21 mouse cellular contexts compared by ENCODE assay signal in the genomic region with DNA sequence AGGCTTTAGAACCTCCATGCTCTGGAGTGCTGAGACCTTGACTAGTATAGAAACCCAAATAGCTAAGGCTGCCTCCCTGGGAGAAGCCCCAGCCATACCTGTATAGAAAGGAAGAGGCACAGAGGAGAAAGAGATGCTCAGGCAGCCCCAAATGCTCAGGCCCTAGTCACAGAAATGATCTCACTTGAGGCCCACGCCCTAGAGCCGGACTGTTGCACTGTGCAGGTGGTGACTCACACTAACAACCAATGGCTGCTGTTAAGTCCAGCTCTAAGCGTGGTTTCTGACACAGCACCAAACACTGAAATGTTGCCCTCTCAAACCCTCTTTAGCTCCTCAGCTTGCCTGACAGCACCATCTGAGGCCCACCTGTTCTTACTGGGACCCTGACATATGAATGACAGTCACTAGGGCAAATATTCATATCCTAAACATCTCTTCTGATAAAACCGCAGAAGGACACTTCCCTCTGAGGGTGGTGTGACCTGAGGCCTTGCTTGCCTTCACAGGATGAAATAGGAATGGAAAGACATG.
DNase-seq lines count a peak whose midpoint lies in the region; ATAC-seq and TF ChIP-seq lines count a peak whose summit lies in the region.
"Had no signal": no experiment of that assay in that cellular context is flagged by ENCODE, and none has a peak within 500 bp of the region (broad histone marks: within the 10 kb centered on the region; RNA-seq: fewer than 3 reads in every experiment).

No protein-coding gene starts in this region.

- no peaks in the 10 kb centered on the region for H3K36me3 ChIP-seq in CH12.LX (replicated peaks in 1 of 2; ENCODE audit: control insufficient read depth in 1 of 2, insufficient read depth in 1 of 2, low read length in 1 of 2)
- no peaks in the 10 kb centered on the region for H3K36me3 ChIP-seq in intestine, embryonic 16.5 days (ENCODE audit: control insufficient read depth, insufficient read depth, low read length)
- H3K36me3 ChIP-seq: embryonic facial prominence, embryonic 15.5 days; forebrain, embryonic 12.5 days; midbrain, embryonic 15.5 days had no signal

- TF ChIP-seq EP300 in CH12.LX (IDR thresholded peaks at IDR 0.05; ENCODE audit: low read length): no peak

- DNase-seq in heart, adult 11 months: peak; percentile 75
- no peak for DNase-seq in heart, adult 18-20 months
- DNase-seq in 3T3-L1 (ENCODE audit: low read depth, low spot score) (peak; percentile 78), CH12.LX (ENCODE audit: extremely low read depth) (peak; percentile 4)
- no peak for DNase-seq in ovary, postnatal 10 days (ENCODE audit: low spot score)
- no peak for DNase-seq in testis, postnatal 14 days (ENCODE audit: low spot score)
- no peak for DNase-seq in lung, postnatal 36 days
- DNase-seq: cerebellum, adult 11-12 months; cerebellum, postnatal 25 days; gastrocnemius, postnatal 25 days; kidney, postnatal 36 days; layer of hippocampus, adult 9-11 months; left cerebral cortex, postnatal 4 days; right cerebral cortex, postnatal 25 days; thymus, postnatal 14 days had no signal

- no peak for TF ChIP-seq RAD21 in CH12.LX (IDR thresholded peaks at IDR 0.05; ENCODE audit: low read depth, low read length)

- TF ChIP-seq POLR2A in CH12.LX (IDR thresholded peaks at IDR 0.05; ENCODE audit: low read depth, low read length): no peak

- H3K27ac ChIP-seq in CH12.LX (ENCODE audit: insufficient read depth, low read depth): no peak overlapping the region
- no peak overlapping the region for H3K27ac ChIP-seq in intestine, embryonic 16.5 days (ENCODE audit: low read length)
- H3K27ac ChIP-seq: embryonic facial prominence, embryonic 15.5 days; forebrain, embryonic 12.5 days; hindbrain, postnatal 0 days; left cerebral cortex, adult 2 months; midbrain, embryonic 15.5 days had no signal

- 77% methylated on average over 4 of the region's 4 CpGs for WGBS in intestine, embryonic 16.5 days

- no peak overlapping the region for H3K4me3 ChIP-seq in CH12.LX (replicated peaks in 1 of 3; ENCODE audit: low read depth in 2 of 3, low read length in 2 of 3, poor library complexity in 1 of 3)
- no peak overlapping the region for H3K4me3 ChIP-seq in intestine, embryonic 16.5 days (ENCODE audit: low read length)
- H3K4me3 ChIP-seq: embryonic facial prominence, embryonic 15.5 days; forebrain, embryonic 12.5 days; left cerebral cortex, adult 2 months; midbrain, embryonic 15.5 days had no signal

- H3K27me3 ChIP-seq in CH12.LX (replicated peaks): no peaks in the 10 kb centered on the region
- H3K27me3 ChIP-seq in intestine, embryonic 16.5 days (replicated peaks; ENCODE audit: control insufficient read depth, insufficient read depth, low read length): no peaks in the 10 kb centered on the region
- H3K27me3 ChIP-seq: embryonic facial prominence, embryonic 15.5 days; forebrain, embryonic 12.5 days; midbrain, embryonic 15.5 days had no signal

- peaks cover 0 to 21% of the 10 kb centered on the region in 2 experiments; a peak in 2 of 4 replicates for H3K4me1 ChIP-seq in CH12.LX (ENCODE audit: control insufficient read depth in 1 of 2, insufficient read depth in 2 of 2)
- H3K4me1 ChIP-seq in intestine, embryonic 16.5 days (ENCODE audit: control insufficient read depth, insufficient read depth, low read length): no peaks in the 10 kb centered on the region
- H3K4me1 ChIP-seq: embryonic facial prominence, embryonic 15.5 days; forebrain, embryonic 12.5 days; midbrain, embryonic 15.5 days had no signal

- TF ChIP-seq CTCF in CH12.LX (conservative IDR thresholded peaks at IDR 0.05 in 1 of 2, IDR thresholded peaks at IDR 0.05 in 1 of 2; ENCODE audit: low read depth in 2 of 2, low read length in 2 of 2): no peak

- no peak overlapping the region for H3K9ac ChIP-seq in CH12.LX (ENCODE audit: insufficient read depth, low read depth)
- no peak overlapping the region for H3K9ac ChIP-seq in intestine, embryonic 16.5 days (ENCODE audit: low read depth, low read length)
- H3K9ac ChIP-seq: embryonic facial prominence, embryonic 15.5 days; forebrain, embryonic 12.5 days; midbrain, embryonic 15.5 days had no signal

- H3K9me3 ChIP-seq in CH12.LX (replicated peaks; ENCODE audit: low read length): peaks cover 13% of the 10 kb centered on the region
- H3K9me3 ChIP-seq in intestine, embryonic 16.5 days (ENCODE audit: control insufficient read depth, low read length): no peaks in the 10 kb centered on the region
- H3K9me3 ChIP-seq: embryonic facial prominence, embryonic 15.5 days; forebrain, embryonic 12.5 days; midbrain, embryonic 15.5 days had no signal

- 0 out of 2 replicates have a peak, but pooled peaks have one; percentile 59 for ATAC-seq in intestine, embryonic 16.5 days
- ATAC-seq: hindbrain, postnatal 0 days; midbrain, embryonic 15.5 days had no signal

- dilution Hi-C loops in CH12.LX (cut with MboI; ENCODE audit: extremely low pct_ligation_motif_present, extremely low pct_unique_long_range_greater_than_20kb, low sequenced_read_pairs): no loop called here

- in situ Hi-C loops in CH12.LX (cut with MboI; ENCODE audit: low pct_ligation_motif_present, low pct_unique_long_range_greater_than_20kb, low sequenced_read_pairs): loop anchor here (25.0 kb wide), 1 partner anchor 396 kb away; no protein-coding TSS in a partner anchor

- no peaks in the 10 kb centered on the region for H3K79me2 ChIP-seq in CH12.LX (replicated peaks; ENCODE audit: control insufficient read depth, extremely low read depth, insufficient read depth, poor library complexity, severe bottlenecking)

- no peak overlapping the region for H3K4me2 ChIP-seq in CH12.LX (ENCODE audit: insufficient read depth, low read depth, poor library complexity, severe bottlenecking)
- no peak overlapping the region for H3K4me2 ChIP-seq in intestine, embryonic 16.5 days (ENCODE audit: low read depth, low read length)
- H3K4me2 ChIP-seq: embryonic facial prominence, embryonic 15.5 days; forebrain, embryonic 12.5 days; midbrain, embryonic 15.5 days had no signal

TF ChIP-seq in CH12.LX, 34 proteins besides CTCF, POLR2A, EP300 and RAD21:
- TF ChIP-seq RCOR1 (conservative IDR thresholded peaks at IDR 0.05; ENCODE audit: low read depth, low read length) (no peak), ZC3H11A (IDR thresholded peaks at IDR 0.05; ENCODE audit: low read depth, low read length) (no peak), PAX5 (IDR thresholded peaks at IDR 0.05; ENCODE audit: low read length) (no peak), MAZ (IDR thresholded peaks at IDR 0.05; ENCODE audit: low read depth, low read length) (no peak), ZNF384 (IDR thresholded peaks at IDR 0.05; ENCODE audit: low read depth, low read length) (no peak), GABPA (IDR thresholded peaks at IDR 0.05; ENCODE audit: insufficient replicate concordance, low read depth, low read length) (no peak), BHLHE40 (IDR thresholded peaks at IDR 0.05; ENCODE audit: low read depth, low read length) (no peak), MYC (IDR thresholded peaks at IDR 0.05; ENCODE audit: low read depth, low read length) (no peak), CHD1 (IDR thresholded peaks at IDR 0.05; ENCODE audit: low read depth, low read length) (no peak), SMC3 (IDR thresholded peaks at IDR 0.05; ENCODE audit: low read depth, low read length) (no peak), MAX (IDR thresholded peaks at IDR 0.05; ENCODE audit: low read length) (no peak), MXI1 (IDR thresholded peaks at IDR 0.05; ENCODE audit: low read depth, low read length) (no peak), MEF2A (IDR thresholded peaks at IDR 0.05; ENCODE audit: borderline replicate concordance, low read depth, low read length) (no peak), ETS1 (conservative IDR thresholded peaks at IDR 0.05; ENCODE audit: low read depth, low read length) (no peak), POLR2AphosphoS2 (IDR thresholded peaks at IDR 0.05; ENCODE audit: low read depth, low read length) (no peak), CHD2 (IDR thresholded peaks at IDR 0.05; ENCODE audit: low read length) (no peak), JUND (conservative IDR thresholded peaks at IDR 0.05; ENCODE audit: low read depth, low read length) (no peak), HCFC1 (IDR thresholded peaks at IDR 0.05; ENCODE audit: low read depth, low read length) (no peak), IRF4 (IDR thresholded peaks at IDR 0.05; ENCODE audit: low read depth, low read length) (no peak), MAFK (IDR thresholded peaks at IDR 0.05; ENCODE audit: insufficient replicate concordance, low read length) (no peak)

Comparison
In these comparisons a context has a peak if more than half of its experiments do, and no peak if none do; other contexts are left out.
1. DNase-seq: peak in heart, adult 11 months (single experiment), 3T3-L1 (single experiment) and CH12.LX (single experiment); none in heart, adult 18-20 months (0 of 2), ovary, postnatal 10 days (single experiment), testis, postnatal 14 days (single experiment) and lung, postnatal 36 days (single experiment).